Mouse (Mus musculus) neutrophil, adult 83 days (primary cell): ENCODE data around the gene Bid. TPM values are rescaled to one million over a fixed set of nuclear protein-coding genes. Genes with fewer than 3 reads are reported as not detected.

ENCODE experiments used
- total RNA-seq, 2 experiments: library from RNA; stranded (reverse); gene quantifications; one replicate each; pipeline ENCODE4 v1.2.4; 2023

Gene Bid
- total RNA-seq: 10 to 100 TPM; 60.5 to 63.0 TPM

DNA sequence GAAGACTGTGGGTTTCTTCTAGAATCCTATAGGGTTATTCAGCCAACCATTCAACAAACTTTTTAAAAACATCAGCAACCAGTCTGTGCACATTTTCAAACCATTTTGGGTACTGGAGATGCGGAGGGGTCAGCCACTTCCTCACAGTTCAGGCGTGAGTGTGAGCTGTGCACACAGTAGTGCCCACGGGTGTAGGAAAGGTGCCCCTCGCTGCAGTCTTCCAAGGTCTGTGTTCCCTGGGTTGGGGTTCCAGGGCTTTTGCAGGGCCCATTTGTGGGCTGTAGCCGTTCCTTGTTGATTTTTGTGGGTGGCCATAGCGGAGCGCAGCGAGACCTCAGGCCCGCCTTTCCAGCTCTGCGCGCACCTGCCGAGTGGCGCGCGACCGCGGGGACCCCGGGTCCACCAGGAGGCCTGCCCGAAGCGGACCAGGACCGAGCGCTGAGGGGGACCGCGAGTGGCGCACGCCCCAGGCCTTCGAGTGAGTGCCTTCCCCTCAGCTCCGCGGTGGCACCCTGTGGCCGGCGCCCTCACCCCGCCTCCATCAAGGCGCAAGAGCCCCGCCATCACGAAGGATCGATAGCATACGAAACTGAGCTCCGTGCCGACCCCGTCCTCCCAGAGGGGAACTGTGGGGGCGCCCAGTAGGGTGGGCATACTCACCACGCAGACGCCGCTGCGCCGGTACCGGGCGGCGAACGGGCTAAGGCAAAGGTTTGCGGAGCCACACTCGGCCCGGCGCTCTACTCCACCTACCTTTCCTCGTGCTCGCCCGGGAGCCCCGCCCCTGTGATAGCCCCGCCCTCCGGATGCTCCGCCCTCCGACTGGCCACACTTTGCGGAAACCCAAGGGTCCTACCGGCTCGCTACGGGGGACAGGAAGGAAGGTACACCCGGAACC lies at the start of gene Bid:
TSS of gene Bid (minus strand) at position 780 of the 898 bp plus-strand sequence.

Other genes starting within 250 kb of the Bid start
- gene Slc25a18, start 143.3 kb downstream of the Bid start, total RNA-seq: not detected
- gene Atp6v1e1, start 94.1 kb downstream of the Bid start, total RNA-seq: 100 to 1,000 TPM; 202 to 212 TPM
- gene Bcl2l13, start 80.6 kb downstream of the Bid start, total RNA-seq: 10 to 100 TPM; 38.0 TPM
- gene Mical3, start 214.1 kb upstream of the Bid start, total RNA-seq: 10 to 100 TPM; 12.7 to 20.2 TPM